Mouse (Mus musculus): ENCODE results near the gene Opn5. TPM values are rescaled to one million over a fixed set of nuclear protein-coding genes. Genes with fewer than 3 reads are reported as not detected.

Gene Opn5
- polyA plus RNA-seq, 1 experiment from 2014 or later, result not detected

DNA sequence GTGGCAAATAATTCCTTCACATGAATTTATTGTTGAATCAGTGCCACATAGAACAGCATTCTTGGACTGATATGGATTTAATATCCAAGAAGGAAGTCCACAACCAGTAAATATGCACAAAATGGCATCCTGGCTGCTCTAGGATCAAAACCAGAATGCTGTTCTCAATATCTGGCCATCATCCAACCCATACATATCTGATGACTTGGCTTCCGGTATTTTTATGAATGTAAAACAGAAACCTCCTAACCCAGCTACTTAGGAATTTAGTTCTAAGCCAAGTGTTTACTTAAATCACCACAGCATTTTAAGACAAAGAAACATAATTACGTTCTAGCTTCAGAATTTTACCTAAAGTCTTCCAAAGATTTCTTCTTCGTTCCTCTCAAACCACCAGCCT is 31.0 kb downstream of the Opn5 start:
- H3K9ac ChIP-seq, result no peak overlapping the region
- ATAC-seq, result no peak
- WGBS (ENCODE audit: insufficient replicate concordance), result 65% methylated on average over 3 of the region's 3 CpGs
- H3K4me2 ChIP-seq, result no peak overlapping the region
- H3K4me3 ChIP-seq, result no peak overlapping the region
- H3K4me1 ChIP-seq, result no peaks in the 10 kb centered on the region
- no peaks in the 10 kb centered on the region for H3K9me3 ChIP-seq (replicated peaks)
- no peaks in the 10 kb centered on the region for H3K27me3 ChIP-seq (replicated peaks)
- no peaks in the 10 kb centered on the region for H3K36me3 ChIP-seq
- H3K27ac ChIP-seq, result no peak overlapping the region

DNA sequence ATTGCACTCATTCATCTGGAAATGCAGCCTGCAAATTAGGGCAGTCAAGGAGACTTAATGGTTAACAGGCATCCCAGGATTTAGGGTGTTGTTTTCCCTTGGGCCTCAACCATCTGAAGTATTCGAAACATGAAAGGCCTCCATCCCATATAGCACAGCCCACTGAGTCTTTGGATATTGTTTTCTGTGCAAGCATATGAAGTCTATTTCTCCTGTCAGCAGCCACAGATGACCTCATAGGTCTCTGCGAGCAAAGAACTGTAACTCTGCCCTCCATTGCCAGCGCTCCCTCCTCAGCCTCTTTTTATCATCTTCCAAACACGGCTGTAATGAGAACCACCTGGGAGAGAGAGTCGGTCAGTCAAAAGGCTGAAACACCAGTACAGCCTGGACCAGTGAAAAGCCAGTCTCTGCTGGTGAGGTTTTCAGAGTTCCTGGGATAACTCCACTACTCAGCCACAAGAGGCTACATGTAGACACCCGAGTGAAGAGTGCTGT is 34.5 kb downstream of the Opn5 start:
- no peaks in the 10 kb centered on the region for H3K9me3 ChIP-seq (replicated peaks)
- ATAC-seq, result no peak
- no peaks in the 10 kb centered on the region for H3K27me3 ChIP-seq (replicated peaks)
- H3K4me3 ChIP-seq, result no peak overlapping the region
- H3K4me2 ChIP-seq, result no peak overlapping the region
- H3K4me1 ChIP-seq, result no peaks in the 10 kb centered on the region
- WGBS (ENCODE audit: insufficient replicate concordance), result 60% methylated on average over 6 of the region's 6 CpGs
- no peaks in the 10 kb centered on the region for H3K36me3 ChIP-seq
- no peak overlapping the region for H3K9ac ChIP-seq
- H3K27ac ChIP-seq, result no peak overlapping the region

DNA sequence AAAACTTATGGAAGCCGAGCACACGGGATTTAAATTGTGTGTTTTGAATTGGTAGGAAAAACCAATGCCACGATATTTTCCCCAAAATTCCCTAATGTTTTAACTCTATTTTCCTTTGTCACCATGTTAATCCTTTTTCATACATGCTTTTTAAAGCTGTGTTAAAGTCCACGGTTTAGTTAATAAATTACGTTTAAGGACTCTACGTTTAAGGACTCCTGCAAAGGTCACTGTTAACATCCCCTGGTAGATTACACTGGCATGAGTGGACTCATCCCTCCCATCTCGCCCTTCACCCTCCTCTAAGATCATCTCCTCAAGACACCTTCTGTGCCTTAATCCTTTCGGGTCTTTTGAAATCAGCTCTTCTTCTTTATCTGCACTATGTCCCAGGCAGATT is 37.4 kb downstream of the Opn5 start:
- ATAC-seq, result no peak
- no peak overlapping the region for H3K4me3 ChIP-seq
- no peak overlapping the region for H3K9ac ChIP-seq
- H3K4me1 ChIP-seq, result no peaks in the 10 kb centered on the region
- H3K36me3 ChIP-seq, result no peaks in the 10 kb centered on the region
- no peaks in the 10 kb centered on the region for H3K27me3 ChIP-seq (replicated peaks)
- no peaks in the 10 kb centered on the region for H3K9me3 ChIP-seq (replicated peaks)
- no peak overlapping the region for H3K4me2 ChIP-seq
- WGBS (ENCODE audit: insufficient replicate concordance), result 67% methylated on average over 8 of the region's 8 CpGs
- no peak overlapping the region for H3K27ac ChIP-seq

DNA sequence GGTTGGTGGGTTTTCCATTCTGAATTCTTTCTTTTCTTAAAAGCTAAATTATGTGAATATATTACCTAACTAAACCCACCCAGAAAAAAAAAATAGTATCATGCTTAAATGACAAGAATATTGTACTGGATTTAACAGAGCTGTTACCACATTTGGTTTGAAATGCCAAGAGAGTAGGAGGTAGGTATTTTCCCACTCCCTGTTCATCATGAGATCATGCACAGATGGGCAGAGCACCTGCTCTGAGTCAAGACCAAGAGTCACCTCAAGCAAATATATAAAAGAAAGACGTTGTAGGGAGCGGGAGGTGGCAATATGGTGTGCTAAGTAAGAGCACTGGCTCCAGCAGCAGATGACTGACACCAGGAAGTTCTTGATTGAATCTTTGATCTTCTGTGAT is 61.6 kb downstream of the Opn5 start:
- H3K27ac ChIP-seq, result no peak overlapping the region
- no peak for ATAC-seq
- 0 out of 2 replicates have a peak, but pooled peaks cover 3% of the 10 kb centered on the region for H3K9me3 ChIP-seq (replicated peaks)
- no peak overlapping the region for H3K9ac ChIP-seq
- no peaks in the 10 kb centered on the region for H3K4me1 ChIP-seq
- no peaks in the 10 kb centered on the region for H3K36me3 ChIP-seq
- H3K4me3 ChIP-seq, result no peak overlapping the region
- no peaks in the 10 kb centered on the region for H3K27me3 ChIP-seq (replicated peaks)
- 70% methylated on average over 2 of the region's 2 CpGs for WGBS (ENCODE audit: insufficient replicate concordance)
- H3K4me2 ChIP-seq, result no peak overlapping the region

DNA sequence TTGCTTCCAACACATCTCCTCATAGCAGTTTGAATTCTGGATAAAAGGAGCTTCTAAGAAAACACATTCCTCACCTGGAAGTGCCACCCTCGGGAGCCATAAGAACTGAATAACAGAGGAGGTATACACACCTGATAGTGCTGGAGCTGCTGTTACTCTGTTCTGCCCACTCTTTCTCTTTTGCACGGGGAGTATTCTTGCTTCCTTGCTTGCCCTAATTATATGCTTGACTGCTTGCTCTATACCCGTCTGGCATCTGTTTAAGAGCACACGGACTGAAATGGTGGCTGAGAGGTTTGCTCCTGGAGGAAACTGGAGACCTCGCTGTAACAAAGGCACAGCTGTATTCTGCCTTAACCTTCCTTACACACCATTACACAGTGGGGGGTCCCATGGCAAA is 81.0 kb downstream of the Opn5 start:
- Histone ChIP-seq H3K27ac (no peak overlapping the region), H3K27me3 (replicated peaks) (no peaks in the 10 kb centered on the region), H3K9ac (no peak overlapping the region), H3K4me3 (no peak overlapping the region), H3K4me1 (no peaks in the 10 kb centered on the region), H3K36me3 (no peaks in the 10 kb centered on the region), H3K9me3 (replicated peaks) (no peaks in the 10 kb centered on the region), H3K4me2 (no peak overlapping the region)
- no peak for ATAC-seq
- whole genome bisulfite sequencing (ENCODE audit: insufficient replicate concordance), result 64% methylated on average over 5 of the region's 5 CpGs

DNA sequence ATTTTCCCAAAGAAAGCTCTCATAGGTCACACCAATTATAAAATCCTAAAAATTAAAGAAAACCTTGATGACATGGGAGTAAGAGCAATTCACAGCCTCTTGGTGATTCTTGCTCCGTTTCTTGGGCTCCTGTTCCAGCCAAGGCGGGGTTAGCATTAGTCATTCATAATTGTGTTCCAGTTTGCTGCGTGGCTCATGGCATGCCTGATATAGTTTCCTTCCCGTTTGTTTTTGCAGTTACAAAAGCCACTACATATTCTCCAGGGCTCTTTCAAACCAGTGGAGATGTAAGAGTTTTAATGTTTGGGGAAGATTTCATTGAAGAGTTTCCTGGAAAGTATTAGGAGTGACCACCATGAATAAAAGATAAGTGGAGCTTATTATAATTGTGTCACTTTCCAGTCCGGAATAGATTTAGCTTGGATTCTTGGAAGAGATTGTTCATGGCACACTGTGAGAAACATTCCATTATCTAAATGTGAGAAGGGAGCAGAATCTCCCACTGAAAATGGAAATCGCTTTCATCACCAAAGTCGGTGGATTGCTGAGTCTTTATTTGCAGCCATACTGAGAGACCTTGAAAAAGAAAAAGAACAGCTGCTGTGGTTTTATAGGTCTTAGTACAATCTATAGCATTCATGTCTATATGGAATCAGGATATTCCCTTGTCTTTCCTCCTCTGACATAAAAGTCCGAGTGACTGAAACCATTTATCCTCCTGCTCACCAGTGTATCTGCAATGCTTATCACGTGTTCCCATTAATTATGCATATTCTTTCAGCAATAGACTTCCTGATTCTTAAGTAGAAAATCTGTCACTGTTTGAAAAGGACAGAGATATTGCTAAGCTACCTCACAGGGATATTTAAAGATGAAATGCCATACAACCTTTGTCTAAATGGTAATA is 101.6 kb downstream of the Opn5 start:
- no peaks in the 10 kb centered on the region for H3K36me3 ChIP-seq
- H3K27me3 ChIP-seq (replicated peaks), result no peaks in the 10 kb centered on the region
- no peak overlapping the region for H3K4me2 ChIP-seq
- WGBS (ENCODE audit: insufficient replicate concordance), result 55% methylated on average over 9 of the region's 9 CpGs
- no peak for ATAC-seq
- no peaks in the 10 kb centered on the region for H3K9me3 ChIP-seq (replicated peaks)
- H3K9ac ChIP-seq, result no peak overlapping the region
- no peak overlapping the region for H3K27ac ChIP-seq
- no peaks in the 10 kb centered on the region for H3K4me1 ChIP-seq
- H3K4me3 ChIP-seq, result no peak overlapping the region

Other genes starting within 250 kb of the Opn5 start
- gene Adgrf4, start 80.9 kb upstream of the Opn5 start, polyA plus RNA-seq (2016; fragmentation: Nextera tagmentation; extraction: Ambion mirVana), result not detected in 2 replicates
- not detected in 2 replicates for gene Adgrf2, start 130.8 kb upstream of the Opn5 start, polyA plus RNA-seq (2016; fragmentation: Nextera tagmentation; extraction: Ambion mirVana)

Measured in liver, embryonic 12.5 days (tissue).